8 mouse cellular contexts compared by ENCODE assay signal in genomic region chr2:106194369-106195023, GRCm38 (mm10).
A peak's percentile ranks its signal among the peaks of the same experiment; 100 is the strongest.
DNase-seq lines count a peak whose midpoint lies in the region; ATAC-seq lines count a peak whose summit lies in the region.

No protein-coding gene starts in this region.

- H3K9me3 ChIP-seq in midbrain, embryonic 13.5 days = no peaks in the 10 kb centered on the region
- H3K9me3 ChIP-seq in stomach, embryonic 14.5 days (ENCODE audit: control insufficient read depth, low read depth, low read length) = no peaks in the 10 kb centered on the region

- peak overlapping the region; percentile 80 for H3K27ac ChIP-seq in midbrain, embryonic 13.5 days
- no peak overlapping the region for H3K27ac ChIP-seq in stomach, embryonic 14.5 days (ENCODE audit: low read length)

- peaks cover 34% of the 10 kb centered on the region for H3K4me1 ChIP-seq in midbrain, embryonic 13.5 days (replicated peaks)
- no peaks in the 10 kb centered on the region for H3K4me1 ChIP-seq in stomach, embryonic 14.5 days (ENCODE audit: control insufficient read depth, insufficient read depth, low read length)

- peak; percentile 9 for DNase-seq in CD4-positive, CD25-positive, alpha-beta regulatory T cell, adult 2 months (ENCODE audit: low read depth, low spot score)
- peak; percentile 46 to 70 for DNase-seq in gastrocnemius, postnatal 4 days (ENCODE audit: low spot score in 2 of 2)
- peak; percentile 75 for DNase-seq in kidney, adult 18-20 months
- peak; percentile 61 to 69 for DNase-seq in left cerebral cortex, postnatal 36 days (ENCODE audit: low spot score in 2 of 2)

- WGBS in midbrain, embryonic 13.5 days = 7% methylated on average over 14 of the region's 14 CpGs
- 9% methylated on average over 14 of the region's 14 CpGs for WGBS in stomach, embryonic 14.5 days

- H3K4me3 ChIP-seq in midbrain, embryonic 13.5 days (replicated peaks) = peak overlapping the region; percentile 40
- H3K4me3 ChIP-seq in stomach, embryonic 14.5 days (ENCODE audit: low read depth, low read length) = peak overlapping the region; percentile 22

- peak overlapping the region; percentile 64 for H3K4me2 ChIP-seq in midbrain, embryonic 13.5 days (replicated peaks)
- H3K4me2 ChIP-seq in stomach, embryonic 14.5 days (replicated peaks; ENCODE audit: low read depth, low read length) = peak overlapping the region; percentile 63

- peaks cover 10% of the 10 kb centered on the region for H3K27me3 ChIP-seq in midbrain, embryonic 13.5 days
- H3K27me3 ChIP-seq in stomach, embryonic 14.5 days (ENCODE audit: control insufficient read depth, insufficient read depth, low read length) = no peaks in the 10 kb centered on the region

- no peak for ATAC-seq in CD4-positive, CD25-positive, alpha-beta regulatory T cell, adult 4 months
- ATAC-seq in common myeloid progenitor, adult 5-6 weeks (replicated peaks; ENCODE audit: low read depth, poor library complexity, severe bottlenecking) = peak; percentile 74
- ATAC-seq in midbrain, embryonic 13.5 days = peak; percentile 91
- peak; percentile 82; the same call in 1 of the 2 replicates for ATAC-seq in stomach, embryonic 14.5 days (ENCODE audit: insufficient number of reproducible peaks, insufficient read depth, low FRiP score, low read depth)

- H3K36me3 ChIP-seq in midbrain, embryonic 13.5 days = no peaks in the 10 kb centered on the region
- no peaks in the 10 kb centered on the region for H3K36me3 ChIP-seq in stomach, embryonic 14.5 days (ENCODE audit: control insufficient read depth, insufficient read depth, low read length)

- intact Hi-C loops in left cerebral cortex, postnatal 36 days (cut with DNase I) = loop anchor here (5.0 to 10.0 kb wide), 3 partner anchors 110 to 860 kb away; no protein-coding TSS in a partner anchor

- peak overlapping the region; percentile 54 for H3K9ac ChIP-seq in midbrain, embryonic 13.5 days (replicated peaks)
- H3K9ac ChIP-seq in stomach, embryonic 14.5 days (replicated peaks; ENCODE audit: low read depth, low read length) = no peak overlapping the region

Comparison
In these comparisons a context has a peak if more than half of its experiments do, and no peak if none do; other contexts are left out.
1. DNase-seq: peak in every context shown above with its lines; median percentile 75 in kidney, adult 18-20 months; 65 in left cerebral cortex, postnatal 36 days; 58 in gastrocnemius, postnatal 4 days; 9 in CD4-positive, CD25-positive, alpha-beta regulatory T cell, adult 2 months.